Mouse (Mus musculus): ENCODE measurements around the gene Lmtk2. TPM values are rescaled to one million over a fixed set of nuclear protein-coding genes. Genes with fewer than 3 reads are reported as not detected.

Gene Lmtk2
- total RNA-seq, 2 experiments from 2014 or later = 150 to 165 TPM

- no peak for DNase-seq (ENCODE audit: low spot score in 2 of 2)
These were observed 5.9 kb downstream of the Lmtk2 start for GRCm38 (mm10) chr5:144106130-144106510.

- DNase-seq (ENCODE audit: low spot score in 2 of 2) = no peak
These were observed 9.0 kb downstream of the Lmtk2 start for GRCm38 (mm10) chr5:144109201-144109600.

GRCm38 (mm10) chr5:144112574-144113438, 12.6 kb downstream of the Lmtk2 start:
- no peak for DNase-seq (ENCODE audit: low spot score in 2 of 2)

GRCm38 (mm10) chr5:144114068-144114467, 13.8 kb downstream of the Lmtk2 start:
- DNase-seq (ENCODE audit: low spot score in 2 of 2) = no peak

- no peak for DNase-seq (ENCODE audit: low spot score in 2 of 2)
These were observed 14.9 kb downstream of the Lmtk2 start for GRCm38 (mm10) chr5:144114970-144115627.

DNA sequence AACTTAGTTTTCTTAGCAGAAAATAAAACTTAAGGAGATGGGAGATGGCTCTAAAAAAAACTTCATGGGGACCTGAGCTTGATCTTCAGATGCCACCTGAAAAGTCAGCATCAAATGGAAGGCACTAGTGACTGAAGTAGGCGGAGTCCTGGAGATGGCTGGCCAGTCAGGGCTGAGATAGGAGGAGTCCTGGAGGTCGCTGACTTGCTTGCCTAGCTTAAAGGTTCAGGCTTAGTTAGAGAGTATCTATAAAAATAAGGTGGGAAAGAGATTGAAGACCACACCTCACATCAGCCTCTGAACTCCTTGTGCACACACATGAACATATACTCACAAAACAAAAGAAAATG, 15.4 kb downstream of the Lmtk2 start:
- DNase-seq (ENCODE audit: low spot score in 2 of 2) = no peak

- DNase-seq (ENCODE audit: low spot score in 2 of 2) = no peak
These were observed 18.0 kb downstream of the Lmtk2 start for GRCm38 (mm10) chr5:144118271-144118670.

- DNase-seq (ENCODE audit: low spot score in 2 of 2) = no peak
These were observed 19.1 kb downstream of the Lmtk2 start for GRCm38 (mm10) chr5:144119286-144119685.

GRCm38 (mm10) chr5:144121489-144121888, 21.3 kb downstream of the Lmtk2 start:
- DNase-seq (ENCODE audit: low spot score in 2 of 2) = no peak

DNA sequence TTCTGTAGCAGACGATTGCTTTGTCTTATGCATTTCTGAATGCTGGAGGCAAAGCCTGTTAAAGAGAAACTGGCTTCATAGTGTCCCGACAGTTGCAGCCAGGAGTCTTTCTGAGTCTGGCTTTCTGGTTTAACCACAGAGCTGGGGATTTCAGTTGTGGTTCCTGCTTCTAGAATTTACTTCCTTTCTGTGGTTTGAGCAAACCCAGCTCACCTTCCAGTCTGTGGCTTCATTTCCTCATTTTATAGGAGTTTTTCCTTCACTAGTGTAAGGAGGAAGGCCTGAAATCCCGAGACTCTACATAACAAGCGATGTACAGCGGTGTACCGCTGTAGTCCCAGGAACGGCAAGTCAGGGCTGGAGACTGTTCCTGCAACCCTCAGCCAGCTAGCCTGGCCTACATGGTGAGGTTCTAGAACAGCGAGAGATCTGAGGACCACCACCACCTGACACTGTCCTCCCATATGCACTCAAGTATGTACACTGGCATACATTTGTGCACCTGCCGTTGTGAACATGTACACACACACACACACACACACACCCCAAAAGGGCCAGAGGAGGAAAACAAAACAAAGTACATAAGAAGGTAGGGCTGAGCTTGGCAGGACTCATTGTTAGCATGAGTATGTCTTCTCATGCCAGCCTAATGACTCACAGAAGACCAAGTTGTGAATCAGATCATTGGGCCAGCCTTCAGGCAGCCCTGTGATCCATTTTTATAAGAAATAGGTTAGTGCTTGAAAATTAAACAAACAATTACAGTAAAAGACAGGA, 25.9 kb downstream of the Lmtk2 start:
- DNase-seq (ENCODE audit: low spot score in 2 of 2) = no peak

GRCm38 (mm10) chr5:144143531-144143930, 43.3 kb downstream of the Lmtk2 start:
- no peak for DNase-seq (ENCODE audit: low spot score in 2 of 2)

DNA sequence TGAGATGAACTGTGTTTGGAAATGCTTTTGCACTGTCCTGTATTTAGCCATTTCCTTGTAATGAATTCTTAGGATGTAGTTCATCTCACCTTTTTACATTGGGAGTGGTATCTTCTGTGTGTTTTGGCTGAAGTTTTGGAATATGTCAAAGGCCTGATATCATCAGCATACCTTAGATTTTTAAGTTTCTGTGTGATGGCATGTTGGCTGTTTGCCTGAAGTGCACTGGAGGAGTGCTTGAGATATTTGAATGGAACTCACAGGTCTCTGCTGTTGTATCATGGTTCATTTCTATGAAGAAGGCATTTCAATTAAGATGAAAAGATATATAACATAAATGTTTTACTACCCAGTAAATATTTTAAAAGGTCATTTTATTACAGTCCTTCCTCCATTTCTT, 46.7 kb downstream of the Lmtk2 start:
- DNase-seq (ENCODE audit: low spot score in 2 of 2) = no peak

GRCm38 (mm10) chr5:144149530-144149929, 49.3 kb downstream of the Lmtk2 start:
- no peak for DNase-seq (ENCODE audit: low spot score in 2 of 2)

- no peak for DNase-seq (ENCODE audit: low spot score in 2 of 2)
These were observed 51.0 kb downstream of the Lmtk2 start for GRCm38 (mm10) chr5:144151270-144151669.

DNA sequence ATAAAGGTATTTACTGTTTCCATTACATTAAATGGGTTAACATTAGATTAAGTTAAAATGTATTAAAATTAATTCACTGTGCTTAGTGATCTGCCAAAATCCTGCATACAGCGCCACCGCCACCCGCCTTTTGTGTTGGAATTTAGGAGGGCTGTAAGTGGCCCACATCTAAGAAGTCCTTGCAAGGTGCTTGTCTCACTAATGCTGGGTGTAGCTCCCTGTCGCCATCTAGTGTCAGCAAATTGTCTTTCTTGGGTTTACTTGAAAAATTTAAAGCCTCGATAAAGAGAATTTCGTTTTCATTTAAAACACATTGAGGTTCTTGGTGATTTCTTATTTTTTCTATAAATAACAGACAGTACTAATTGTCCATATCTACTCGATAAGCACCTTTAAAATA, 54.3 kb downstream of the Lmtk2 start:
- peak; percentile 73 to 76 for DNase-seq (ENCODE audit: low spot score in 2 of 2)

- peak in 1 of 2 experiments; percentile 55 for DNase-seq (ENCODE audit: low spot score in 2 of 2)
These were observed 58.4 kb downstream of the Lmtk2 start for GRCm38 (mm10) chr5:144158604-144159003.

DNA sequence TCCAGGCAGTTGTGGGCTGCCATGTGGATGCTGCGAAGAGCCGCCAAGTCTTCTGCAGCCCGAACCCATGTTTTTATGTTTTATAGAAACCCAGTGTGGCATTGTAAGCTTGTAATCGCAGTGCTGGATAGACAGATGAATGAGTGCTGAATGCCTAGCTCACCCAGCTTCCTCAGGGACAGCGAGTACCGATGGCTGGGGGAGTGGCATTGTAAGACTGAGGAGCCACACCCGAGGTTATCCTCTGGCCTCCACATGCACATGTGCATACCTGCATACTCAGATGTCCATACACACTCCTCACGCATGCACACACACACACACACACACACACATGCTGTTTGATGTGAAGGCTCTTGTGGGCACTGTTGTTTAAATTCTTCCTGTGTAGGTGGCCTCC, 58.9 kb downstream of the Lmtk2 start:
- no peak for DNase-seq (ENCODE audit: low spot score in 2 of 2)

GRCm38 (mm10) chr5:144162080-144162812, 62.0 kb downstream of the Lmtk2 start:
- DNase-seq (ENCODE audit: low spot score in 2 of 2) = no peak

- DNase-seq (ENCODE audit: low spot score in 2 of 2) = no peak
These were observed 62.7 kb downstream of the Lmtk2 start for GRCm38 (mm10) chr5:144162813-144163517.

DNA sequence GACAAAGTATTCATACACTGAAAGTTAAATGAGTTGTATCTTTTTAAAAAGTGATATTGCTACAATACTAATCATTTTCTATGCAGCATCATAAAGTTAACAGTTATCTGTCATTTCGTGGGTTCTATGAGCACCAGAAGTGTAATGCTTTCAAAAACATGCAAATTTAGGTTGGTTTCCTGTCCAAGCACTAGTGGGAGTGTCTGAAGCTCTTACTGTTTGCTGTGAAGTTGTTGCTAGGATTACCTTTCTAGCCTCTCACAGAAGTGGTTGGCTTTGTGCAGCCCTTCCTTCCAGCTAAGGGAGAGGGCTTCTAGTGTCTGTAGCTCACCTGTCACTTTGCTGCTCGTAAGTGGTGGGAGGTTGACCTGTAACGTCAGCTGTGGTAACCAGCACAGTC, 65.5 kb downstream of the Lmtk2 start:
- no peak for DNase-seq (ENCODE audit: low spot score in 2 of 2)
